Mouse (Mus musculus) stomach, embryonic 15.5 days (tissue): ENCODE data around the gene Alox5. TPM values are rescaled to one million over a fixed set of nuclear protein-coding genes. Genes with fewer than 3 reads are reported as not detected.

Experiments used
- ATAC-seq: fragments of 200-750 bp; cut with Nextera tagmentation; 2 replicates; pipeline ENCODE4 v1.8.0; 2017; ENCODE audit warnings: low read depth, moderate number of reproducible peaks, moderate TSS enrichment; ENCODE audit not compliant: insufficient read depth, low FRiP score
- H3K27ac ChIP-seq: fragments of 300-500 bp; sonication (generic); 2 replicates; pipeline ENCODE4 v1.5.1; 2015; ENCODE audit warnings: mild to moderate bottlenecking, inconsistent platforms
- H3K27me3 ChIP-seq: fragments of 300-500 bp; sonication (generic); replicated peaks from 2 replicates; pipeline ENCODE4 v1.6.1; 2015; ENCODE audit warnings: inconsistent platforms
- H3K36me3 ChIP-seq: fragments of 300-500 bp; sonication (generic); 2 replicates; pipeline ENCODE4 v1.6.1; 2015; ENCODE audit warnings: inconsistent platforms
- H3K4me1 ChIP-seq: fragments of 300-500 bp; sonication (generic); 2 replicates; pipeline ENCODE4 v1.6.1; 2015; ENCODE audit warnings: inconsistent platforms
- H3K4me2 ChIP-seq: fragments of 300-500 bp; sonication (generic); 2 replicates; pipeline ENCODE4 v1.6.1; 2015; ENCODE audit warnings: mild to moderate bottlenecking, inconsistent platforms
- H3K4me3 ChIP-seq: fragments of 300-500 bp; sonication (generic); replicated peaks from 2 replicates; pipeline ENCODE4 v1.5.1; 2015; ENCODE audit warnings: inconsistent platforms
- H3K9ac ChIP-seq: fragments of 300-500 bp; sonication (generic); 2 replicates; pipeline ENCODE4 v1.6.1; 2015; ENCODE audit warnings: inconsistent platforms
- H3K9me3 ChIP-seq: fragments of 300-500 bp; sonication (generic); 2 replicates; pipeline ENCODE4 v1.6.1; 2016; ENCODE audit warnings: inconsistent platforms
- WGBS: fragments of 180-500 bp; shearing (Covaris S2); methylation state at CpG from one replicate; pipeline ENCODE4 v1.1.7; 2015; 5-methylcytosine and 5-hydroxymethylcytosine counted together
- polyA plus RNA-seq: library from polyadenylated mRNA; unstranded; fragments of >200 nt; fragmentation: Nextera tagmentation; extraction: Ambion mirVana; gene quantifications from 2 replicates; pipeline ENCODE4 v1.2.1, GENCODE M21; 2015

The Alox5 gene
- polyA plus RNA-seq, 1 experiment from 2014 or later, result 5.0 TPM

GRCm38 (mm10) chr6:116416000-116416552, 44.9 kb downstream of the Alox5 start:
- Histone ChIP-seq H3K27ac (no peak overlapping the region), H3K4me1 (no peaks in the 10 kb centered on the region), H3K9ac (no peak overlapping the region), H3K4me3 (no peak overlapping the region), H3K9me3 (no peaks in the 10 kb centered on the region), H3K4me2 (no peak overlapping the region), H3K36me3 (no peaks in the 10 kb centered on the region), H3K27me3 (no peaks in the 10 kb centered on the region)
- WGBS, result 80% methylated on average over 6 of the region's 6 CpGs
- ATAC-seq, result no peak

- H3K27ac ChIP-seq, result no peak overlapping the region
- H3K4me2 ChIP-seq, result no peak overlapping the region
- no peaks in the 10 kb centered on the region for H3K36me3 ChIP-seq
- no peaks in the 10 kb centered on the region for H3K27me3 ChIP-seq
- H3K9me3 ChIP-seq, result no peaks in the 10 kb centered on the region
- no peak overlapping the region for H3K4me3 ChIP-seq
- H3K4me1 ChIP-seq, result no peaks in the 10 kb centered on the region
- no peak for ATAC-seq
- no peak overlapping the region for H3K9ac ChIP-seq
- WGBS, result 85% methylated on average over 12 of the region's 12 CpGs
These were observed 45.8 kb downstream of the Alox5 start for GRCm38 (mm10) chr6:116415126-116415676.

DNA sequence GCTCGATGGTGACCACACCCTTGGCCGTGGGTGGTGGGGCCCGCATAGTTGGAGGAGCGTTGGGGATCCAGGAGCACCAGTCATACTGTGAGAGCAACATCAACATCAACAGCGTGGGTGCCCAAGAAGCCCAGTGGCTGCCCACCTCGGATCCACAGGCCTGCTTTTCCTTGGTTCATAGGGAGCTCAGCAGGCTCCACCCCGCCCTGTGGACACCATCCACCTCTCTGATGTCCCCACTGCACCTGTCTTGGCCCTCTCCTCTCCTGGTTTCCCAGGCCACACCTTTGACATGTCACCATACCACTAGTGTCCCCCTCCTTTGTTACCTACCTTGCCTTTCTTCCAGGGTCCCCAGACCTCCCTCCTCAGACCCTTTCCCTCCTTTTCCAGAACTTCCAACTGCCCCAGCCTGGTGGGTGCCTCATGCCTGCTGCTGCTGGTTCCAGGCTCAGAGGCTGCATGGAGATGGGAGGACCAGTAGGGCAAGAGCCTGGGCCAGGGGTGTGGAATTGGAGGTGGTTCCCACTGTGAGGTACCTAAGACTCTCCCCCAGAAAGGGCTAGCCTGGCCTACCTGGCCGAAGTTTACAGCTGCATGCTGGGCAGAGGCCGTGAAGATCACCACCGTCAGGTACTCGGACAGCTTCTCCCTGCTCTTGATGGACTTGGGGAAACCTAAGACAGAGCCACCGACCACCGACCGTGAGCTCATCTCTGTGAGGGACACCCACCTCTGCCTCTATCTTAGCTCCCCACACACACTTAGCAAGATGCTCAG, 48.2 kb downstream of the Alox5 start:
- no peak overlapping the region for H3K4me2 ChIP-seq
- no peaks in the 10 kb centered on the region for H3K36me3 ChIP-seq
- H3K27ac ChIP-seq, result no peak overlapping the region
- ATAC-seq, result no peak
- no peak overlapping the region for H3K9ac ChIP-seq
- no peaks in the 10 kb centered on the region for H3K27me3 ChIP-seq
- H3K4me3 ChIP-seq, result no peak overlapping the region
- WGBS, result 91% methylated on average over 14 of the region's 14 CpGs
- H3K9me3 ChIP-seq, result no peaks in the 10 kb centered on the region
- no peaks in the 10 kb centered on the region for H3K4me1 ChIP-seq

DNA sequence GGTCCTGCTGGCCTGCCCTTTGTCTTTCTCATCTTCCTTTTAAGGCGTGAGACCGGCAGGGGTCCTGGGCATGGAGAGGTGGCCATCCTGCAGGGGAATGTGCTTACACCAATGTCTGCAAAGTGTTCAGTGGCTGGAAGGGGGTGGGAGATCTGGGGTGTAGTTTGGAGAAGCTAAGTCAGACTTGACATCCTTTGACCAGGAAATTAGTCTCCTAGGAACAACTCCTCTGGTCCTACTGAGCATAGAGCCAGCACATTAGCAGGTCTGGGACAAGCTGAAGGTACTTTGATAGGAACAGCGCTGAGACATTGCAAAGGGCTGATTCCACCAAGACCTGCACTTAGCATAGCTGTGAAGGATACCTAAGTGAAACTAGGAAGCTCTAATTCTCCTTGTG, 49.3 kb downstream of the Alox5 start:
- Histone ChIP-seq H3K27me3 (no peaks in the 10 kb centered on the region), H3K9me3 (no peaks in the 10 kb centered on the region), H3K36me3 (no peaks in the 10 kb centered on the region), H3K4me3 (no peak overlapping the region), H3K9ac (no peak overlapping the region), H3K27ac (no peak overlapping the region), H3K4me2 (no peak overlapping the region), H3K4me1 (no peaks in the 10 kb centered on the region)
- no peak for ATAC-seq
- 83% methylated on average over 3 of the region's 3 CpGs for WGBS

- no peak overlapping the region for H3K4me3 ChIP-seq
- H3K9ac ChIP-seq, result no peak overlapping the region
- no peak overlapping the region for H3K4me2 ChIP-seq
- WGBS, result 97% methylated on average over 10 of the region's 10 CpGs
- no peak for ATAC-seq
- H3K36me3 ChIP-seq, result no peaks in the 10 kb centered on the region
- no peaks in the 10 kb centered on the region for H3K27me3 ChIP-seq
- no peaks in the 10 kb centered on the region for H3K4me1 ChIP-seq
- H3K9me3 ChIP-seq, result no peaks in the 10 kb centered on the region
- no peak overlapping the region for H3K27ac ChIP-seq
These were observed 50.5 kb downstream of the Alox5 start for GRCm38 (mm10) chr6:116410436-116410835.

GRCm38 (mm10) chr6:116407956-116408657, 52.9 kb downstream of the Alox5 start:
- H3K27ac ChIP-seq, result no peak overlapping the region
- no peak overlapping the region for H3K4me2 ChIP-seq
- H3K4me1 ChIP-seq, result no peaks in the 10 kb centered on the region
- H3K27me3 ChIP-seq, result no peaks in the 10 kb centered on the region
- no peak overlapping the region for H3K4me3 ChIP-seq
- no peak for ATAC-seq
- no peaks in the 10 kb centered on the region for H3K36me3 ChIP-seq
- no peaks in the 10 kb centered on the region for H3K9me3 ChIP-seq
- no peak overlapping the region for H3K9ac ChIP-seq
- WGBS, result 68% methylated on average over 6 of the region's 6 CpGs

DNA sequence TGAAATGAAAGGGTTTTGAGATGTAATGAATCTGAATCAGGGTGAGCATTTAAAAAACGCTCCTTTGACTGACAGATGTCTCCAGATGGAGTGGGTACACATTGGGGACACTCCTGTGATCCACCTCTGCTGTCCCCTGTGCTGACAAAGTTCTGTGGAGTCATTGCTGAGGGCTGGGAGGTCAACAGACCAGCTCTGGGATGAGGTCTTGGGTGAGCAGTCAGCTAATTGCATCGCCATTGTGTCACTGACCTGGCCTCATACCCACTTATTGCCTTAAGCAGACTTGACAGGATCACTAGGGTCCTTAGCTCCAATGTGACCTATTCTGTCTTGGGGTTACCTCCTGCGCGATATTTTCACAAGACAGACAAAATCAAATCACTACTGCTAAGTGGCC, 53.8 kb downstream of the Alox5 start:
- Histone ChIP-seq H3K27ac (no peak overlapping the region), H3K9me3 (no peaks in the 10 kb centered on the region), H3K4me1 (no peaks in the 10 kb centered on the region), H3K27me3 (no peaks in the 10 kb centered on the region), H3K4me2 (no peak overlapping the region), H3K9ac (no peak overlapping the region), H3K36me3 (no peaks in the 10 kb centered on the region), H3K4me3 (no peak overlapping the region)
- ATAC-seq, result no peak
- 90% methylated on average over 4 of the region's 4 CpGs for WGBS

GRCm38 (mm10) chr6:116406680-116407079, 54.3 kb downstream of the Alox5 start:
- WGBS, result 67% methylated on average over 5 of the region's 5 CpGs
- Histone ChIP-seq H3K4me3 (no peak overlapping the region), H3K36me3 (no peaks in the 10 kb centered on the region), H3K4me2 (no peak overlapping the region), H3K4me1 (no peaks in the 10 kb centered on the region), H3K27me3 (no peaks in the 10 kb centered on the region), H3K9me3 (no peaks in the 10 kb centered on the region), H3K27ac (no peak overlapping the region), H3K9ac (no peak overlapping the region)
- no peak for ATAC-seq

- H3K4me2 ChIP-seq, result no peak overlapping the region
- H3K27ac ChIP-seq, result no peak overlapping the region
- ATAC-seq, result no peak
- no peaks in the 10 kb centered on the region for H3K36me3 ChIP-seq
- no peaks in the 10 kb centered on the region for H3K9me3 ChIP-seq
- no peak overlapping the region for H3K9ac ChIP-seq
- WGBS, result 81% methylated on average over 2 of the region's 2 CpGs
- H3K27me3 ChIP-seq, result no peaks in the 10 kb centered on the region
- H3K4me3 ChIP-seq, result no peak overlapping the region
- H3K4me1 ChIP-seq, result no peaks in the 10 kb centered on the region
These were observed 54.8 kb downstream of the Alox5 start for GRCm38 (mm10) chr6:116406152-116406551.

DNA sequence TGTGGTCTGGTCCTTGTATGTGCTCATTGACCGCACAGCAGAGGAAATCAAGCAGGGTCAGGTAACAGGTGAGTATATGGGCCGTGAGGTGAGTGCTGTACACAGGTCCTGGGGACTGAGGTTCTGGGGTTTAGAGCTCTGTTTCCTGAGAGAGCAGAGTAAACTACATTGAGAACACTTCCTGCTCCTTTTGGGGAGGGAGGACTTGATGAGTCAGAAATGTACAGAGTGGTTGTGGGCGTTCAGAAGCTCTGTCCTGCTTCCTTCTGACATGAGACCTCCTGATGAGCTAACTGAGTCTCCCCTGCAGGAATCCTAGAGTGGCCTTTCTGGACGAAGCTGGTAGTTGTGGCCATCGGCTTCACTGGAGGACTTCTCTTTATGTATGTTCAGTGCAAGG, 55.3 kb downstream of the Alox5 start:
- Histone ChIP-seq H3K9ac (no peak overlapping the region), H3K4me1 (no peaks in the 10 kb centered on the region), H3K9me3 (no peaks in the 10 kb centered on the region), H3K27ac (no peak overlapping the region), H3K36me3 (no peaks in the 10 kb centered on the region), H3K4me2 (no peak overlapping the region), H3K27me3 (no peaks in the 10 kb centered on the region), H3K4me3 (no peak overlapping the region)
- ATAC-seq, result no peak
- WGBS, result 87% methylated on average over 5 of the region's 5 CpGs

GRCm38 (mm10) chr6:116405243-116405642, 55.7 kb downstream of the Alox5 start:
- no peaks in the 10 kb centered on the region for H3K4me1 ChIP-seq
- no peak overlapping the region for H3K9ac ChIP-seq
- no peak overlapping the region for H3K4me3 ChIP-seq
- no peaks in the 10 kb centered on the region for H3K27me3 ChIP-seq
- 90% methylated on average over 9 of the region's 9 CpGs for WGBS
- H3K36me3 ChIP-seq, result no peaks in the 10 kb centered on the region
- no peak overlapping the region for H3K4me2 ChIP-seq
- no peak for ATAC-seq
- H3K27ac ChIP-seq, result no peak overlapping the region
- no peaks in the 10 kb centered on the region for H3K9me3 ChIP-seq

DNA sequence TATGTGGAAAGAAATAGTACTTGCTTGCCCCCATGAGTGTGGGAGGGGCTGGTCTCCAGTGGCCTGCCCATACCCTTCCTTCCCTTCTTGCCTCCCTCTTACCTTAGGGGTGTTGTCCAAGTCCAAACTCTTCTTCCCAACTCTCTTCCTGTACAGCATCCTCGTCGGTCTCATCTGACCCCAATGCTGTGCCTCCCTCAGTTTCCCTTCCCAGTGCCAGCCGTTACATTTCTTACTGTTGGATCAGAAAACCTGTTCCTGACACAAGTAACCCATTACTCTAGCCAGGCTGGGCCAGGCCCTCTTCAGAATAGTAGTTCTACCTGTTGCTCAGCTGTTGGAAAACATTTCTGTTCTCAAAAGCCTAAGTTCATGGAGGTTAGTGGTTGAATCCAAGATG, 58.6 kb downstream of the Alox5 start:
- ATAC-seq, result no peak
- Histone ChIP-seq H3K36me3 (no peaks in the 10 kb centered on the region), H3K9me3 (no peaks in the 10 kb centered on the region), H3K4me1 (no peaks in the 10 kb centered on the region), H3K4me3 (no peak overlapping the region), H3K27me3 (no peaks in the 10 kb centered on the region), H3K27ac (no peak overlapping the region), H3K9ac (no peak overlapping the region), H3K4me2 (no peak overlapping the region)
- WGBS, result 89% methylated on average over 3 of the region's 3 CpGs
